Mouse (Mus musculus): ENCODE measurements around the gene Grk2. TPM values are rescaled to one million over a fixed set of nuclear protein-coding genes. Genes with fewer than 3 reads are reported as not detected.
A peak's percentile ranks its signal among the peaks of the same experiment; 100 is the strongest.

Gene Grk2
- polyA plus RNA-seq (2014; fragmentation: Nextera tagmentation; extraction: Ambion mirVana), result 12.1 and 12.8 TPM in 2 replicates

- H3K36me3 ChIP-seq (ENCODE audit: control insufficient read depth, insufficient read depth, low read length), result no peaks in the 10 kb centered on the region
- ATAC-seq (ENCODE audit: insufficient number of reproducible peaks, insufficient read depth, low FRiP score, low read depth), result peak; percentile 64
- under 1% methylated on average over 34 of the region's 46 CpGs for WGBS
Measured at GRCm38 (mm10) chr19:4306190-4306577, at the start of gene Grk2. TSS of gene Grk2 (minus strand) at chr19:4306222.

GRCm38 (mm10) chr19:4349455-4349854, 43.4 kb upstream of the Grk2 start:
- no peak overlapping the region for H3K27ac ChIP-seq (replicated peaks in 1 of 2; ENCODE audit: control insufficient read depth in 1 of 2, insufficient read depth in 1 of 2, low read depth in 2 of 2, low read length in 2 of 2)
- 90% methylated on average over 2 of the region's 2 CpGs for whole genome bisulfite sequencing
- no peaks in the 10 kb centered on the region for H3K27me3 ChIP-seq (ENCODE audit: control insufficient read depth, insufficient read depth, low read length)
- H3K4me2 ChIP-seq (ENCODE audit: low read length), result no peak overlapping the region
- H3K4me3 ChIP-seq (ENCODE audit: control insufficient read depth in 1 of 2, insufficient read depth in 1 of 2, low read depth in 1 of 2, low read length in 2 of 2), result no peak overlapping the region
- H3K4me1 ChIP-seq (ENCODE audit: control insufficient read depth in 2 of 2, insufficient read depth in 2 of 2, low read length in 2 of 2), result no peaks in the 10 kb centered on the region
- H3K9ac ChIP-seq (ENCODE audit: low read length), result no peak overlapping the region
- no peak for ATAC-seq (ENCODE audit: insufficient number of reproducible peaks, insufficient read depth, low FRiP score, low read depth)
- H3K9me3 ChIP-seq (ENCODE audit: control insufficient read depth, low read length), result no peaks in the 10 kb centered on the region
- peaks cover 94% of the 10 kb centered on the region for H3K36me3 ChIP-seq (ENCODE audit: control insufficient read depth, insufficient read depth, low read length)

More at GRCm38 (mm10) chr19:4306190-4306577, at the start of gene Grk2:
- peaks cover 28 to 38% of the 10 kb centered on the region in 2 experiments for H3K4me1 ChIP-seq (ENCODE audit: control insufficient read depth in 2 of 2, insufficient read depth in 2 of 2, low read length in 2 of 2)
- H3K27ac ChIP-seq (replicated peaks in 1 of 2; ENCODE audit: control insufficient read depth in 1 of 2, insufficient read depth in 1 of 2, low read depth in 2 of 2, low read length in 2 of 2), result peak within 1 kb of the TSS in 1 of 2 experiments; percentile 87; a peak in 2 of 4 replicates
- peak within 1 kb of the TSS; percentile 98 for H3K9ac ChIP-seq (ENCODE audit: low read length)
- peak within 1 kb of the TSS; percentile 90 for H3K4me2 ChIP-seq (ENCODE audit: low read length)
- H3K27me3 ChIP-seq (ENCODE audit: control insufficient read depth, insufficient read depth, low read length), result no peaks in the 10 kb centered on the region
- H3K4me3 ChIP-seq (ENCODE audit: control insufficient read depth in 1 of 2, insufficient read depth in 1 of 2, low read depth in 1 of 2, low read length in 2 of 2), result peak within 1 kb of the TSS; percentile 83 to 95
- H3K9me3 ChIP-seq (ENCODE audit: control insufficient read depth, low read length), result no peaks in the 10 kb centered on the region

- H3K9ac ChIP-seq (ENCODE audit: low read length), result no peak overlapping the region
- H3K27ac ChIP-seq (replicated peaks in 1 of 2; ENCODE audit: control insufficient read depth in 1 of 2, insufficient read depth in 1 of 2, low read depth in 2 of 2, low read length in 2 of 2), result no peak overlapping the region
- no peaks in the 10 kb centered on the region for H3K27me3 ChIP-seq (ENCODE audit: control insufficient read depth, insufficient read depth, low read length)
- H3K36me3 ChIP-seq (ENCODE audit: control insufficient read depth, insufficient read depth, low read length), result peaks cover 98% of the 10 kb centered on the region
- 94% methylated on average over 1 of the region's 1 CpGs for WGBS
- no peaks in the 10 kb centered on the region for H3K4me1 ChIP-seq (ENCODE audit: control insufficient read depth in 2 of 2, insufficient read depth in 2 of 2, low read length in 2 of 2)
- no peak overlapping the region for H3K4me2 ChIP-seq (ENCODE audit: low read length)
- no peaks in the 10 kb centered on the region for H3K9me3 ChIP-seq (ENCODE audit: control insufficient read depth, low read length)
- no peak for ATAC-seq (ENCODE audit: insufficient number of reproducible peaks, insufficient read depth, low FRiP score, low read depth)
- H3K4me3 ChIP-seq (ENCODE audit: control insufficient read depth in 1 of 2, insufficient read depth in 1 of 2, low read depth in 1 of 2, low read length in 2 of 2), result no peak overlapping the region
Measured at GRCm38 (mm10) chr19:4346479-4346878, 40.5 kb upstream of the Grk2 start.

- peaks cover 59% of the 10 kb centered on the region for H3K36me3 ChIP-seq (ENCODE audit: control insufficient read depth, insufficient read depth, low read length)
- peaks cover 4 to 14% of the 10 kb centered on the region in 2 experiments for H3K4me1 ChIP-seq (ENCODE audit: control insufficient read depth in 2 of 2, insufficient read depth in 2 of 2, low read length in 2 of 2)
Measured at GRCm38 (mm10) chr19:4338162-4338561, 32.1 kb upstream of the Grk2 start.

GRCm38 (mm10) chr19:4333791-4334190, 27.8 kb upstream of the Grk2 start:
- Histone ChIP-seq H3K9ac (ENCODE audit: low read length) (peak overlapping the region; percentile 88), H3K4me1 (ENCODE audit: control insufficient read depth in 2 of 2, insufficient read depth in 2 of 2, low read length in 2 of 2) (peaks cover 6 to 25% of the 10 kb centered on the region in 2 experiments), H3K27ac (replicated peaks in 1 of 2; ENCODE audit: control insufficient read depth in 1 of 2, insufficient read depth in 1 of 2, low read depth in 2 of 2, low read length in 2 of 2) (peak overlapping the region; percentile 90 to 97), H3K9me3 (ENCODE audit: control insufficient read depth, low read length) (no peaks in the 10 kb centered on the region), H3K4me3 (ENCODE audit: control insufficient read depth in 1 of 2, insufficient read depth in 1 of 2, low read depth in 1 of 2, low read length in 2 of 2) (peak overlapping the region; percentile 57 to 63), H3K36me3 (ENCODE audit: control insufficient read depth, insufficient read depth, low read length) (peaks cover 43% of the 10 kb centered on the region), H3K4me2 (ENCODE audit: low read length) (peak overlapping the region; percentile 84), H3K27me3 (ENCODE audit: control insufficient read depth, insufficient read depth, low read length) (no peaks in the 10 kb centered on the region)
- WGBS, result 0% methylated on average over 16 of the region's 16 CpGs
- peak; percentile 97 for ATAC-seq (ENCODE audit: insufficient number of reproducible peaks, insufficient read depth, low FRiP score, low read depth)

More at GRCm38 (mm10) chr19:4338162-4338561, 32.1 kb upstream of the Grk2 start:
- Histone ChIP-seq H3K27me3 (ENCODE audit: control insufficient read depth, insufficient read depth, low read length) (no peaks in the 10 kb centered on the region), H3K9ac (ENCODE audit: low read length) (no peak overlapping the region), H3K9me3 (ENCODE audit: control insufficient read depth, low read length) (no peaks in the 10 kb centered on the region), H3K4me2 (ENCODE audit: low read length) (no peak overlapping the region), H3K4me3 (ENCODE audit: control insufficient read depth in 1 of 2, insufficient read depth in 1 of 2, low read depth in 1 of 2, low read length in 2 of 2) (no peak overlapping the region), H3K27ac (replicated peaks in 1 of 2; ENCODE audit: control insufficient read depth in 1 of 2, insufficient read depth in 1 of 2, low read depth in 2 of 2, low read length in 2 of 2) (no peak overlapping the region)
- 30% methylated on average over 2 of the region's 2 CpGs for WGBS
- no peak for ATAC-seq (ENCODE audit: insufficient number of reproducible peaks, insufficient read depth, low FRiP score, low read depth)

- H3K4me1 ChIP-seq (ENCODE audit: control insufficient read depth in 2 of 2, insufficient read depth in 2 of 2, low read length in 2 of 2), result peaks cover 6 to 25% of the 10 kb centered on the region in 2 experiments
- H3K9ac ChIP-seq (ENCODE audit: low read length), result peak overlapping the region; percentile 88
- H3K27ac ChIP-seq (replicated peaks in 1 of 2; ENCODE audit: control insufficient read depth in 1 of 2, insufficient read depth in 1 of 2, low read depth in 2 of 2, low read length in 2 of 2), result peak overlapping the region; percentile 90 to 97
- H3K9me3 ChIP-seq (ENCODE audit: control insufficient read depth, low read length), result no peaks in the 10 kb centered on the region
- H3K27me3 ChIP-seq (ENCODE audit: control insufficient read depth, insufficient read depth, low read length), result no peaks in the 10 kb centered on the region
- no peak for ATAC-seq (ENCODE audit: insufficient number of reproducible peaks, insufficient read depth, low FRiP score, low read depth)
- peaks cover 43% of the 10 kb centered on the region for H3K36me3 ChIP-seq (ENCODE audit: control insufficient read depth, insufficient read depth, low read length)
- peak overlapping the region; percentile 84 for H3K4me2 ChIP-seq (ENCODE audit: low read length)
- H3K4me3 ChIP-seq (ENCODE audit: control insufficient read depth in 1 of 2, insufficient read depth in 1 of 2, low read depth in 1 of 2, low read length in 2 of 2), result peak overlapping the region; percentile 57 to 63
- WGBS, result under 1% methylated on average over 13 of the region's 13 CpGs
Measured at GRCm38 (mm10) chr19:4333100-4333775, 27.2 kb upstream of the Grk2 start.

- WGBS, result 0% methylated on average over 4 of the region's 4 CpGs
- Histone ChIP-seq H3K9me3 (ENCODE audit: control insufficient read depth, low read length) (no peaks in the 10 kb centered on the region), H3K4me1 (ENCODE audit: control insufficient read depth in 2 of 2, insufficient read depth in 2 of 2, low read length in 2 of 2) (peaks cover 6 to 25% of the 10 kb centered on the region in 2 experiments), H3K9ac (ENCODE audit: low read length) (peak overlapping the region; percentile 88), H3K4me3 (ENCODE audit: control insufficient read depth in 1 of 2, insufficient read depth in 1 of 2, low read depth in 1 of 2, low read length in 2 of 2) (peak overlapping the region; percentile 57 to 63), H3K27ac (replicated peaks in 1 of 2; ENCODE audit: control insufficient read depth in 1 of 2, insufficient read depth in 1 of 2, low read depth in 2 of 2, low read length in 2 of 2) (peak overlapping the region; percentile 90 to 97), H3K27me3 (ENCODE audit: control insufficient read depth, insufficient read depth, low read length) (no peaks in the 10 kb centered on the region), H3K36me3 (ENCODE audit: control insufficient read depth, insufficient read depth, low read length) (peaks cover 48% of the 10 kb centered on the region), H3K4me2 (ENCODE audit: low read length) (peak overlapping the region; percentile 84)
- no peak for ATAC-seq (ENCODE audit: insufficient number of reproducible peaks, insufficient read depth, low FRiP score, low read depth)
Measured at GRCm38 (mm10) chr19:4332653-4333052, 26.6 kb upstream of the Grk2 start.
